25 mouse cellular contexts compared by ENCODE assay signal in the genomic region with DNA sequence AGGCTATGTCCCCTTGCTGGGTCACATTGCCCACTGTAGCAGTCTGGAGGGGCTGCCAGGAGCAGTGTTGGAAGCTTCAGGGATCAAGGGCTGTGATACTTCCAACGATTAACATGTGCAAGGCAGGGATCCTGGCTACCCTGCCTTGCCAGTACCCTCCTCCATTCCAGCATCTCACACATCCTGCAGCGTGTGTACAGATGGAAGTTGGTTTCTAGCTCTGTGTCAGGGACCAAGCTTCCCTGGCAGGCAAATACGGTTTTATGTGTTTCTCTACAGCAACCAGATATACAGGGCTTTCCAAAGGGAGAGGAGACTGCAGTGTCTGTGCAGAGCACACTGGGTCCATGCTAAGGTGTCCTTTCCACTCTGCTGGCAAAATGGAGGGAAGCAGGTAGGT. TPM values are rescaled to one million over a fixed set of nuclear protein-coding genes. Genes with fewer than 3 reads are reported as not detected.
DNase-seq lines count a peak whose midpoint lies in the region; ATAC-seq and TF ChIP-seq lines count a peak whose summit lies in the region.
"Had no signal": no experiment of that assay in that cellular context is flagged by ENCODE, and none has a peak within 500 bp of the region (broad histone marks: within the 10 kb centered on the region; RNA-seq: fewer than 3 reads in every experiment).

No protein-coding gene starts in this region.

- ATAC-seq in forebrain, embryonic 13.5 days = no peak
- no peak for ATAC-seq in forebrain, embryonic 12.5 days (ENCODE audit: low FRiP score)
- ATAC-seq in hindbrain, embryonic 13.5 days (ENCODE audit: low FRiP score) = no peak
- no peak for ATAC-seq in hindbrain, embryonic 12.5 days (ENCODE audit: low FRiP score)
- ATAC-seq in inflammation-experienced regulatory T-cells, adult 6 months = no peak
- ATAC-seq: CD4-positive, CD25-positive, alpha-beta regulatory T cell, adult 4 months; midbrain, embryonic 15.5 days had no signal

- no peak overlapping the region for H3K4me3 ChIP-seq in forebrain, embryonic 13.5 days
- no peak overlapping the region for H3K4me3 ChIP-seq in forebrain, embryonic 12.5 days (replicated peaks)
- no peak overlapping the region for H3K4me3 ChIP-seq in hindbrain, embryonic 13.5 days
- no peak overlapping the region for H3K4me3 ChIP-seq in hindbrain, embryonic 12.5 days
- H3K4me3 ChIP-seq in ES-E14 (ENCODE audit: insufficient read depth in 1 of 2, low read depth in 1 of 2, low read length in 2 of 2, poor library complexity in 1 of 2, severe bottlenecking in 1 of 2) = no peak overlapping the region
- H3K4me3 ChIP-seq: heart, embryonic 13.5 days; liver, embryonic 15.5 days; midbrain, embryonic 15.5 days; neural tube, embryonic 13.5 days had no signal

- no peaks in the 10 kb centered on the region for H3K4me1 ChIP-seq in forebrain, embryonic 13.5 days
- H3K4me1 ChIP-seq in forebrain, embryonic 12.5 days = no peaks in the 10 kb centered on the region
- H3K4me1 ChIP-seq in hindbrain, embryonic 13.5 days (replicated peaks) = no peaks in the 10 kb centered on the region
- H3K4me1 ChIP-seq in hindbrain, embryonic 12.5 days = no peaks in the 10 kb centered on the region
- H3K4me1 ChIP-seq in ES-E14 (ENCODE audit: control insufficient read depth in 2 of 2, insufficient read depth in 2 of 2, low read length in 2 of 2, poor library complexity in 1 of 2) = 0 out of 4 replicates have a peak, but pooled peaks cover 0 to 4% of the 10 kb centered on the region in 2 experiments
- H3K4me1 ChIP-seq: heart, embryonic 13.5 days; liver, embryonic 15.5 days; midbrain, embryonic 15.5 days; neural tube, embryonic 13.5 days had no signal

- no peak for TF ChIP-seq CTCF in brain, embryonic 14.5 days (IDR thresholded peaks at IDR 0.05; ENCODE audit: borderline replicate concordance, extremely low read depth, insufficient read depth, insufficient read length)

- in situ Hi-C loops in ES-E14 (cut with MboI; ENCODE audit: low sequenced_read_pairs in 2 of 2, unreplicated experiment in 2 of 2) = no loop called here

- 66% methylated on average over 3 of the region's 3 CpGs for WGBS in forebrain, embryonic 13.5 days
- 70% methylated on average over 3 of the region's 3 CpGs for WGBS in forebrain, embryonic 12.5 days
- WGBS in hindbrain, embryonic 13.5 days = 72% methylated on average over 3 of the region's 3 CpGs
- WGBS in hindbrain, embryonic 12.5 days = 67% methylated on average over 3 of the region's 3 CpGs

- no peak for DNase-seq in ES-E14 (ENCODE audit: low read depth, low spot score)
- DNase-seq in brain, embryonic 14.5 days (ENCODE audit: low read depth) = peak; percentile 43
- DNase-seq in c-Kit-positive CD71-positive TER-119-positive erythroid progenitor cells, embryonic 14.5 days (ENCODE audit: low spot score) = no peak
- DNase-seq: adrenal gland, postnatal 25 days; cerebellum, postnatal 14 days; gastrocnemius, postnatal 10 days; heart, postnatal 10 days; kidney, adult 11 months; kidney, postnatal 14 days; lung, embryonic 14.5 days; lung, postnatal 14 days; thymus, postnatal 4 days had no signal

- H3K9ac ChIP-seq in forebrain, embryonic 13.5 days = no peak overlapping the region
- no peak overlapping the region for H3K9ac ChIP-seq in forebrain, embryonic 12.5 days
- peak overlapping the region; percentile 5; the same call in 1 of the 2 replicates for H3K9ac ChIP-seq in hindbrain, embryonic 13.5 days
- H3K9ac ChIP-seq in hindbrain, embryonic 12.5 days = no peak overlapping the region
- H3K9ac ChIP-seq in ES-E14 (ENCODE audit: insufficient read depth, low read depth, low read length, poor library complexity, severe bottlenecking) = no peak overlapping the region
- H3K9ac ChIP-seq: heart, embryonic 13.5 days; hindbrain, embryonic 14.5 days; liver, embryonic 15.5 days; lung, embryonic 14.5 days; midbrain, embryonic 15.5 days; neural tube, embryonic 13.5 days had no signal

- H3K9me3 ChIP-seq in forebrain, embryonic 13.5 days (replicated peaks) = no peaks in the 10 kb centered on the region
- no peaks in the 10 kb centered on the region for H3K9me3 ChIP-seq in forebrain, embryonic 12.5 days
- H3K9me3 ChIP-seq in hindbrain, embryonic 13.5 days = no peaks in the 10 kb centered on the region
- no peaks in the 10 kb centered on the region for H3K9me3 ChIP-seq in hindbrain, embryonic 12.5 days (replicated peaks)
- no peaks in the 10 kb centered on the region for H3K9me3 ChIP-seq in ES-E14 (ENCODE audit: control insufficient read depth, insufficient read depth, low read depth, low read length)
- H3K9me3 ChIP-seq: heart, embryonic 13.5 days; liver, embryonic 15.5 days; midbrain, embryonic 15.5 days; neural tube, embryonic 13.5 days had no signal

- no peaks in the 10 kb centered on the region for H3K36me3 ChIP-seq in forebrain, embryonic 13.5 days (ENCODE audit: poor library complexity, severe bottlenecking)
- H3K36me3 ChIP-seq in forebrain, embryonic 12.5 days (replicated peaks) = no peaks in the 10 kb centered on the region
- no peaks in the 10 kb centered on the region for H3K36me3 ChIP-seq in hindbrain, embryonic 13.5 days
- H3K36me3 ChIP-seq in hindbrain, embryonic 12.5 days = no peaks in the 10 kb centered on the region
- H3K36me3 ChIP-seq in ES-E14 (ENCODE audit: control insufficient read depth, insufficient read depth, low read length, poor library complexity, severe bottlenecking) = no peaks in the 10 kb centered on the region
- H3K36me3 ChIP-seq: heart, embryonic 13.5 days; liver, embryonic 15.5 days; midbrain, embryonic 15.5 days; neural tube, embryonic 13.5 days had no signal

- no peak overlapping the region for H3K4me2 ChIP-seq in forebrain, embryonic 13.5 days
- no peak overlapping the region for H3K4me2 ChIP-seq in forebrain, embryonic 12.5 days
- H3K4me2 ChIP-seq in hindbrain, embryonic 13.5 days = no peak overlapping the region
- no peak overlapping the region for H3K4me2 ChIP-seq in hindbrain, embryonic 12.5 days (replicated peaks)
- H3K4me2 ChIP-seq: heart, embryonic 13.5 days; hindbrain, embryonic 14.5 days; liver, embryonic 15.5 days; lung, embryonic 14.5 days; midbrain, embryonic 15.5 days; neural tube, embryonic 13.5 days had no signal

- H3K27me3 ChIP-seq in forebrain, embryonic 13.5 days = no peaks in the 10 kb centered on the region
- H3K27me3 ChIP-seq in forebrain, embryonic 12.5 days = peaks cover 5% of the 10 kb centered on the region
- H3K27me3 ChIP-seq in hindbrain, embryonic 13.5 days = 0 out of 2 replicates have a peak, but pooled peaks cover 11% of the 10 kb centered on the region
- H3K27me3 ChIP-seq in hindbrain, embryonic 12.5 days = no peaks in the 10 kb centered on the region
- H3K27me3 ChIP-seq: midbrain, embryonic 15.5 days; neural tube, embryonic 13.5 days had no signal

- no peak for TF ChIP-seq POLR2A in brain, embryonic 14.5 days (IDR thresholded peaks at IDR 0.05; ENCODE audit: borderline replicate concordance, extremely low read depth, insufficient read depth, insufficient read length, poor library complexity, severe bottlenecking)

- 0 out of 2 replicates have a peak overlapping the region, but pooled peaks have one; percentile 12 for H3K27ac ChIP-seq in forebrain, embryonic 13.5 days
- no peak overlapping the region for H3K27ac ChIP-seq in forebrain, embryonic 12.5 days
- no peak overlapping the region for H3K27ac ChIP-seq in hindbrain, embryonic 13.5 days
- no peak overlapping the region for H3K27ac ChIP-seq in hindbrain, embryonic 12.5 days
- H3K27ac ChIP-seq in ES-E14 (ENCODE audit: insufficient read depth, low read depth, low read length, poor library complexity, severe bottlenecking) = peak overlapping the region; percentile 22; the same call in 1 of the 2 replicates
- H3K27ac ChIP-seq: heart, embryonic 13.5 days; hindbrain, embryonic 14.5 days; liver, embryonic 15.5 days; midbrain, embryonic 15.5 days; neural tube, embryonic 13.5 days had no signal

TF ChIP-seq in ES-E14, 5 proteins besides CTCF, POLR2A, EP300 and RAD21:
- TF ChIP-seq HCFC1 (IDR thresholded peaks at IDR 0.05; ENCODE audit: borderline replicate concordance, insufficient read depth, low read length) (no peak), ZC3H11A (IDR thresholded peaks at IDR 0.05; ENCODE audit: borderline replicate concordance, low read depth, low read length) (no peak), ZNF384 (IDR thresholded peaks at IDR 0.05; ENCODE audit: low read depth, low read length) (no peak)
TF ChIP-seq in ES-E14: peak in this region for 0.

RNA-seq across cellular contexts. Expression of gene Jph3, which starts 24.2 kb away (rescaled TPM):
- polyA plus RNA-seq in forebrain, embryonic 13.5 days (2015; fragmentation: Nextera tagmentation; extraction: Ambion mirVana) = 34.9 and 36.7 TPM in 2 replicates
- 27.4 and 30.1 TPM in 2 replicates for polyA plus RNA-seq in forebrain, embryonic 12.5 days (2016; fragmentation: Nextera tagmentation; extraction: Ambion mirVana)
- polyA plus RNA-seq in hindbrain, embryonic 13.5 days (2015; fragmentation: Nextera tagmentation; extraction: Ambion mirVana) = 87.0 and 90.0 TPM in 2 replicates
- 47.7 and 50.9 TPM in 2 replicates for polyA plus RNA-seq in hindbrain, embryonic 12.5 days (2016; fragmentation: Nextera tagmentation; extraction: Ambion mirVana)
- total RNA-seq in ES-E14 (2012; rRNA removed) = 0.76 and 1.7 TPM in 2 replicates
- 28.7 and 57.2 TPM in 2 replicates for polyA plus RNA-seq in brain, embryonic 14.5 days (2012; rRNA removed)
- not detected for polyA plus RNA-seq in inflammation-experienced regulatory T-cells, adult 6 months (2017; shearing (Covaris generic))
- total RNA-seq: heart, postnatal 10 days; liver, adult 2 months had no signal
- polyA plus RNA-seq: liver, adult 2 months; thymus, postnatal 0 days had no signal

RNA-seq across cellular contexts. Expression of gene Zcchc14, which starts 52.5 kb away (rescaled TPM):
- 30.0 and 33.7 TPM in 2 replicates for polyA plus RNA-seq in forebrain, embryonic 13.5 days (2015; fragmentation: Nextera tagmentation; extraction: Ambion mirVana)
- 28.3 and 30.5 TPM in 2 replicates for polyA plus RNA-seq in forebrain, embryonic 12.5 days (2016; fragmentation: Nextera tagmentation; extraction: Ambion mirVana)
- polyA plus RNA-seq in hindbrain, embryonic 13.5 days (2015; fragmentation: Nextera tagmentation; extraction: Ambion mirVana) = 27.5 and 28.3 TPM in 2 replicates
- 26.5 and 27.6 TPM in 2 replicates for polyA plus RNA-seq in hindbrain, embryonic 12.5 days (2016; fragmentation: Nextera tagmentation; extraction: Ambion mirVana)
- total RNA-seq in ES-E14 (2012; rRNA removed) = 18.6 and 19.6 TPM in 2 replicates
- 66.6 and 84.4 TPM in 2 replicates for polyA plus RNA-seq in brain, embryonic 14.5 days (2012; rRNA removed)
- polyA plus RNA-seq in inflammation-experienced regulatory T-cells, adult 6 months (2017; shearing (Covaris generic)) = 1 to 10 TPM in 1 of 3 experiments, under 1 TPM in 2; 0.09 to 1.0 (median 0.22) TPM

Comparison
In these comparisons a context has a peak if more than half of its experiments do, and no peak if none do; other contexts are left out.
1. H3K27ac ChIP-seq: peak in forebrain, embryonic 13.5 days (single experiment) and ES-E14 (single experiment); none in forebrain, embryonic 12.5 days (single experiment), hindbrain, embryonic 13.5 days (single experiment) and hindbrain, embryonic 12.5 days (single experiment).
2. RNA of gene Jph3, which starts 24.2 kb away (polyA plus RNA-seq): 87.0 to 90.0 TPM in hindbrain, embryonic 13.5 days, 28.7 to 57.2 TPM in brain, embryonic 14.5 days, 47.7 to 50.9 TPM in hindbrain, embryonic 12.5 days, 34.9 to 36.7 TPM in forebrain, embryonic 13.5 days and 27.4 to 30.1 TPM in forebrain, embryonic 12.5 days; not detected in inflammation-experienced regulatory T-cells, adult 6 months; every median in the first group is over 10 times any median in the second.
3. RNA of gene Zcchc14, which starts 52.5 kb away (polyA plus RNA-seq): 66.6 to 84.4 TPM in brain, embryonic 14.5 days, 28.3 to 30.5 TPM in forebrain, embryonic 12.5 days, 30.0 to 33.7 TPM in forebrain, embryonic 13.5 days, 27.5 to 28.3 TPM in hindbrain, embryonic 13.5 days and 26.5 to 27.6 TPM in hindbrain, embryonic 12.5 days; 0.09 to 1.0 TPM in inflammation-experienced regulatory T-cells, adult 6 months; every median in the first group is over 10 times any median in the second.